Mouse (Mus musculus) embryonic facial prominence, embryonic 14.5 days (tissue): Measurements from ENCODE around the gene Aldh3b2. TPM values are rescaled to one million over a fixed set of nuclear protein-coding genes. Genes with fewer than 3 reads are reported as not detected.
A peak's percentile ranks its signal among the peaks of the same experiment; 100 is the strongest.

Source experiments
- ATAC-seq: fragments of 200-750 bp; cut with Nextera tagmentation; 2 replicates; pipeline ENCODE4 v1.8.0; 2017; ENCODE audit warnings: low read depth, moderate number of reproducible peaks, moderate TSS enrichment
- DNase-seq: peaks from one replicate; pipeline ENCODE4 v3.0.0-alpha.2; 2015; ENCODE audit warnings: low spot score
- H3K27ac ChIP-seq: fragments of 300-500 bp; sonication (generic); replicated peaks from 2 replicates; pipeline ENCODE4 v1.5.1; 2014; ENCODE audit warnings: low read depth, mild to moderate bottlenecking, low read length, moderate library complexity
- H3K27me3 ChIP-seq: fragments of 300-500 bp; sonication (generic); replicated peaks from 2 replicates; pipeline ENCODE4 v1.6.1; 2014; ENCODE audit warnings: low read length; ENCODE audit not compliant: control insufficient read depth, insufficient read depth
- H3K36me3 ChIP-seq: fragments of 300-500 bp; sonication (generic); 2 replicates; pipeline ENCODE4 v1.6.1; 2014; ENCODE audit warnings: low read length, mixed read lengths; ENCODE audit not compliant: control insufficient read depth, insufficient read depth
- H3K4me1 ChIP-seq: fragments of 300-500 bp; sonication (generic); 2 replicates; pipeline ENCODE4 v1.6.1; 2014; ENCODE audit warnings: antibody characterized with exemption, low read length; ENCODE audit not compliant: control insufficient read depth, insufficient read depth
- H3K4me2 ChIP-seq: fragments of 300-500 bp; sonication (generic); 2 replicates; pipeline ENCODE4 v1.6.1; 2014; ENCODE audit warnings: low read depth, mild to moderate bottlenecking, low read length, moderate library complexity, mixed read lengths
- H3K4me3 ChIP-seq: fragments of 300-500 bp; sonication (generic); 2 replicates; pipeline ENCODE4 v1.5.1; 2014; ENCODE audit warnings: low read depth, mild to moderate bottlenecking, low read length
- H3K9ac ChIP-seq: fragments of 300-500 bp; sonication (generic); 2 replicates; pipeline ENCODE4 v1.6.1; 2014; ENCODE audit warnings: low read depth, mild to moderate bottlenecking, low read length, moderate library complexity, mixed read lengths
- H3K9me3 ChIP-seq: fragments of 300-500 bp; sonication (generic); 2 replicates; pipeline ENCODE4 v1.6.1; 2016; ENCODE audit warnings: low read length; ENCODE audit not compliant: control insufficient read depth
- WGBS: fragments of 180-500 bp; shearing (Covaris S2); extraction: QIAGEN DNeasy Blood & Tissue Kit; methylation state at CpG from one replicate; pipeline ENCODE4 v1.1.7; 2014; 5-methylcytosine and 5-hydroxymethylcytosine counted together
- polyA plus RNA-seq: library from polyadenylated mRNA; unstranded; fragments of >200 nt; fragmentation: Nextera tagmentation; extraction: Ambion mirVana; gene quantifications from 2 replicates; pipeline ENCODE4 v1.2.1, GENCODE M21; 2014

The Aldh3b2 gene
- polyA plus RNA-seq, 1 experiment from 2014 or later, result 9.2 TPM

GRCm38 (mm10) chr19:3997231-3997630, 25.1 kb downstream of the Aldh3b2 start:
- no peak for DNase-seq
- H3K9me3 ChIP-seq, result no peaks in the 10 kb centered on the region
- 67% methylated on average over 8 of the region's 8 CpGs for WGBS
- no peak for ATAC-seq
- H3K4me3 ChIP-seq, result no peak overlapping the region
- H3K36me3 ChIP-seq, result no peaks in the 10 kb centered on the region
- peaks cover 7% of the 10 kb centered on the region; the same call in 1 of the 2 replicates for H3K4me1 ChIP-seq
- no peak overlapping the region for H3K27ac ChIP-seq
- H3K27me3 ChIP-seq, result no peaks in the 10 kb centered on the region
- no peak overlapping the region for H3K4me2 ChIP-seq
- H3K9ac ChIP-seq, result no peak overlapping the region

- Histone ChIP-seq H3K9me3 (no peaks in the 10 kb centered on the region), H3K27ac (no peak overlapping the region), H3K4me1 (peaks cover 7% of the 10 kb centered on the region; the same call in 1 of the 2 replicates), H3K4me2 (no peak overlapping the region), H3K4me3 (no peak overlapping the region), H3K36me3 (no peaks in the 10 kb centered on the region), H3K27me3 (no peaks in the 10 kb centered on the region), H3K9ac (no peak overlapping the region)
- ATAC-seq (no peak), DNase-seq (no peak)
- WGBS, result 68% methylated on average over 8 of the region's 8 CpGs
Measured at GRCm38 (mm10) chr19:3998335-3998734, 26.2 kb downstream of the Aldh3b2 start.

DNA sequence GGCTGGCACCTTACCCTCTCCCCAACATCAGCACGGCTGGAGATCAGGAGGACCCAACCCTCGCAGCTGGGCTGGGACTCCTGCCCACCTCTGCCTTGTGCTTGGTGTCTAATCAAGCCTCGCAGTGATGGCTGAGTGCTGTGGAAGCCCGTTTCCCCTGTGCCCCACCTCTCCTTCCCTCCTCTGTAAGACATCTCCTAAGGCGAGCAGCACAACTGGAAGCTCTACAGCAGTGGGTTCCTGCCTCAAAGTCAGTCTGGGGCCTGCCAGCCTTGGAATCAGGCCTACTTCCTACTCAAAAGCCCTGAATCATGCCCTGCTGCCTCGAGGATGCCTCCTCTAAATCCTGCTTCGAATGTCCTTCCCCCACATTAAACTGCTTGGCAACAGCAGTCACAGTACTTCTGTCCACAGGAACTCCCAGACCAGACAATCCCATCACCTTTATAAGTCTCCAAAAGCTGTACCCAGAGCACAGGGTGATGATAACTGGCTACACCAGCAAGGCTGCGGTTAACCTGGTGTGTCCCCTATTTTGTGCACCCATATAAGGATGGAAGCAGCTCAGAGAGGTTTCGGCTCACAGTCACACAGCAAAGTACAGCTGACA, 27.1 kb downstream of the Aldh3b2 start:
- Histone ChIP-seq H3K4me3 (peak overlapping the region; percentile 71), H3K27ac (no peak overlapping the region), H3K4me2 (peak overlapping the region; percentile 85), H3K27me3 (no peaks in the 10 kb centered on the region), H3K4me1 (peaks cover 7% of the 10 kb centered on the region; the same call in 1 of the 2 replicates), H3K9ac (no peak overlapping the region), H3K36me3 (no peaks in the 10 kb centered on the region), H3K9me3 (no peaks in the 10 kb centered on the region)
- no peak for DNase-seq
- no peak for ATAC-seq
- 86% methylated on average over 9 of the region's 9 CpGs for WGBS

DNA sequence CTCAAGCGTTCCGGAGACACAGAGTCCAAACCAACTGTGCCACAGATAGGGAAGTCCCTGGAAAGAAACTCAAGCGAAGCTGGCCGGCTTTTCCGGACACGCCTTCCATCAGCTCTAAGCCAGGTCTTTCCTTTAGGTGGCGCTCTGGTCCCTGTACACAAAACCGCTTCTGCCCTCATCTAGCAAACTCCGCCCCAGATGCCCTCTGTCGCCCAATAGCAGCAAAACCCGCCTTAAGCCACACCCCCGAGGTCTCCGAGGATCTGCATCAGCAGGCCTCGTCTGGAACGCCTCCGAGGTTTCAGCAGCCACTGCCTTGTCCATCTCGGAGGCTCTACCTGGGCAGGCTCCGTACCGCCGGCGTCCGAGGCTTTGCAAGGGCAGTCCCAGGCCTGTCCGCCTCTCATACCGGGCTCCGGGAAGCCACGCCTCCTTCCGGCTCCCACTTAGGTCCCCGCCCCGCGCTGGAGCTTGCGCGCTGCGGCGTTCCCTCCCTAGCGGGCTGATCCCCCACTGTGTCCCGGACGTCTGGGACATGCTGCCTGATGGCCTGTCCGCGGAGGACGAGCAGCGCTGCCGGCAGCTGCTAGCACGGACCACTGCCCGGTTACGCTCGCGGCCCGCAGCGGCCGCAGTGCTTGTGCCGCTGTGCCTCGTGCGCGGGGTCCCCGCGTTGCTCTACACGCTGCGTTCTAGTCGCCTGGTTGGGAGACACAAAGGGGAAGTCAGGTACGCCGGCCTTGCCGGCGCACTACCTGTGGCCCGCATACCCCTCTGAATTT, 28.2 kb downstream of the Aldh3b2 start, which contains the start of the genes Nudt8 and Gm49405:
Nudt8 (plus strand) TSS at position 462 of the 782 bp plus-strand sequence.
Gm49405 (plus strand) TSS at position 508 of the 782 bp plus-strand sequence.
- peak; percentile 99 for DNase-seq
- WGBS, result under 1% methylated on average over 40 of the region's 64 CpGs
- H3K4me2 ChIP-seq, result peak within 1 kb of the TSS; percentile 85

DNA sequence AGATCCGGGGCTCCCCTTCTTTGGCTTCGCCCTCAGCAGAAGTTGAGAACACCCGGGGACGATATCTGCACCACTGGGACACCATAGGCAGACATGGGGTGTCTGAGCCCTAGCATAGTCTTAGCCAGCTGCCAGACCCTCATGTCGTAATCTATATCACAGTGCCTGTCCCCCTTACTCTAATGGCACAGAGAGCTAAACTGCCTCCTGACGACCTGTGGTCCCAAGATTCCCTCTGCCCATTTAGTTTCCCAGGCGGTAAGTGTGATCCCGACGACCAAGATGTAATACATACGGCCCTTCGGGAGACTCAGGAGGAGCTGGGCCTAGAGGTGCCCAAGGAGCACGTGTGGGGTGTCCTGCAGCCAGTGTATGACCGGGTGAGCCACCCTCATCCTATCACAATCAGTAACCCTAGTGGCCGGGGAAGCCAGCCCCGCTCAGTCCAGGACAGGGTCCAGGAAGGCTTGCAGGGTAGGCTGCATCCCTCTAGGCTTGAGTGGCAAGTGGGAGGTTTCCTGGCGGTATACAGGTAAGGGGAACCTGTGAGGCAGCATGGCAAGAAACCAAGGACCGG, 28.9 kb downstream of the Aldh3b2 start:
- no peaks in the 10 kb centered on the region for H3K9me3 ChIP-seq
- peak overlapping the region; percentile 71 for H3K4me3 ChIP-seq
- DNase-seq (no peak), ATAC-seq (no peak)
- no peaks in the 10 kb centered on the region for H3K27me3 ChIP-seq
- H3K9ac ChIP-seq, result peak overlapping the region; percentile 89
- 14% methylated on average over 16 of the region's 17 CpGs for WGBS
- H3K36me3 ChIP-seq, result peaks cover 4% of the 10 kb centered on the region; the same call in 1 of the 2 replicates
- H3K4me2 ChIP-seq, result peak overlapping the region; percentile 85
- H3K27ac ChIP-seq, result peak overlapping the region; percentile 94
- H3K4me1 ChIP-seq, result peaks cover 7% of the 10 kb centered on the region; the same call in 1 of the 2 replicates

More for the DNA sequence above, 28.2 kb downstream of the Aldh3b2 start, which contains the start of the genes Nudt8 and Gm49405:
- Histone ChIP-seq H3K9ac (peak within 1 kb of the TSS; percentile 89), H3K27ac (peak within 1 kb of the TSS; percentile 94), H3K27me3 (no peaks in the 10 kb centered on the region), H3K4me1 (peaks cover 7% of the 10 kb centered on the region; the same call in 1 of the 2 replicates), H3K4me3 (peak within 1 kb of the TSS; percentile 71), H3K9me3 (no peaks in the 10 kb centered on the region), H3K36me3 (no peaks in the 10 kb centered on the region)
- ATAC-seq, result peak; percentile 93

GRCm38 (mm10) chr19:4001752-4002151, 29.6 kb downstream of the Aldh3b2 start:
- ATAC-seq (no peak), DNase-seq (no peak)
- WGBS, result 86% methylated on average over 5 of the region's 5 CpGs
- no peaks in the 10 kb centered on the region for H3K9me3 ChIP-seq
- peak overlapping the region; percentile 85; the same call in 1 of the 2 replicates for H3K4me2 ChIP-seq
- H3K4me3 ChIP-seq, result no peak overlapping the region
- H3K27ac ChIP-seq, result no peak overlapping the region
- no peaks in the 10 kb centered on the region for H3K27me3 ChIP-seq
- H3K36me3 ChIP-seq, result peaks cover 9% of the 10 kb centered on the region
- no peak overlapping the region for H3K9ac ChIP-seq
- peaks cover 7% of the 10 kb centered on the region; the same call in 1 of the 2 replicates for H3K4me1 ChIP-seq

DNA sequence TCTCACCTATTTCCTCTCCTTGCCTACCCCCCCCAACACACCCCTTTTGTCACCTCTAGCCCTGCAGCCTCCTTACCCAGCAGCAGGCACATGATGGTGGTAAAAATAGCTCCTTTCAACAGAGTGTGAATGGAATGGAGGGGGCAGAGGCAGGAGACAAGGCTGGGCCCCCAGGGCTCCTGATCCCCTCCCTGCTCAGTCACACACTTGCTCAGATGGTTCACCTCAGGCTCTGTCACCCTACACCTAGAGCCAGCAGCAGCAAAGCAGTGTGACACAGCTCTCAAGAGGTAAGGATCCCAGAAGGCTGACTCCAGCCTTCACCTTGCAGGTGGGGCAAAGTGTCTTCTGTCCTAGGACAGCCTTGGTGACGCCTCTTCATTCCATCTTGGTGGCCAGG, 31.0 kb downstream of the Aldh3b2 start, which contains the start of gene Doc2g:
Doc2g (plus strand) TSS at position 202 of the 400 bp plus-strand sequence.
- no peak within 1 kb of the TSS for H3K9ac ChIP-seq
- ATAC-seq, result no peak
- H3K9me3 ChIP-seq, result no peaks in the 10 kb centered on the region
- no peak within 1 kb of the TSS for H3K4me3 ChIP-seq
- H3K4me2 ChIP-seq, result no peak within 1 kb of the TSS
- 64% methylated on average over 1 of the region's 1 CpGs for WGBS
- no peak for DNase-seq
- no peak within 1 kb of the TSS for H3K27ac ChIP-seq
- peaks cover 22% of the 10 kb centered on the region for H3K36me3 ChIP-seq
- H3K27me3 ChIP-seq, result no peaks in the 10 kb centered on the region
- H3K4me1 ChIP-seq, result peaks cover 7% of the 10 kb centered on the region; the same call in 1 of the 2 replicates

GRCm38 (mm10) chr19:4003641-4004040, 31.5 kb downstream of the Aldh3b2 start:
- no peaks in the 10 kb centered on the region for H3K9me3 ChIP-seq
- ATAC-seq (no peak), DNase-seq (no peak)
- no peaks in the 10 kb centered on the region for H3K27me3 ChIP-seq
- H3K9ac ChIP-seq, result no peak overlapping the region
- no peak overlapping the region for H3K27ac ChIP-seq
- no peak overlapping the region for H3K4me2 ChIP-seq
- H3K36me3 ChIP-seq, result peaks cover 28% of the 10 kb centered on the region
- 76% methylated on average over 9 of the region's 12 CpGs for WGBS
- H3K4me1 ChIP-seq, result peaks cover 7% of the 10 kb centered on the region; the same call in 1 of the 2 replicates
- no peak overlapping the region for H3K4me3 ChIP-seq
